Mouse (Mus musculus) activated CD4-positive, CD25-positive, alpha-beta regulatory T cell, adult 9 weeks (primary cell): ENCODE data around the gene Slc46a1. TPM values are rescaled to one million over a fixed set of nuclear protein-coding genes. Genes with fewer than 3 reads are reported as not detected.

Source experiments
- polyA plus RNA-seq: library from polyadenylated mRNA; unstranded; fragments of 100-300 nt; shearing (Covaris generic); gene quantifications from one replicate; pipeline ENCODE4 v1.2.1, GENCODE M21; 2017

Slc46a1 gene
- 1.4 TPM for polyA plus RNA-seq

DNA sequence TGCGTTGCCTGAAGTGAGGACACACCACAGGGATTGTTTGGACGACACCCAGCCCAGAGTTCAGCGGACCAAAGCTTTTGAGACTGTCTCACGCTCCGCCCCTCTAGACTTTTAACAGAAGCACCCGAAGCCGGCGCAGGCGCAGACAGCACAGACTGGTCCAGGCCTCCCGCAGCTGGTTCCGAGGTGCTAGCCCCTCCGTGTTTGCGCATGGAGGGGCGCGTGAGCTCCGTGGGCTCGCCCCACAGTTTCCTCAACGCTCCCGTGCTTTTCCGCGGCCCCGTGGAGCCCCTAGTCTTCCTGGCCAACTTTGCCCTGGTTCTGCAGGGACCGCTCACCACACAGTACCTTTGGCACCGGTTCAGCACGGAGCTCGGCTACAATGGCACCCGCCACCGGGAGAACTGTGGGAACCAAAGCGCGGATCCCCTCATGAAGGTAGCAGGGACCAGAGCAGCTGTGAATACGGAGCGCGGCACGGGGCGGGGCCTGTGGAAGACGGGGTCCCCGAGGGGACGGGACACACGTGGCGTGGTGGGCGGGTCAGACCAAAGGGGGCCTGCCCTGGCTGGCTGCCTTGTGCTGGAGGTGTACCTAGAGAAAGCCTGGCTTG lies at the start of gene Slc46a1:
Slc46a1 (plus strand) TSS at position 130 of the 613 bp plus-strand sequence.

DNA sequence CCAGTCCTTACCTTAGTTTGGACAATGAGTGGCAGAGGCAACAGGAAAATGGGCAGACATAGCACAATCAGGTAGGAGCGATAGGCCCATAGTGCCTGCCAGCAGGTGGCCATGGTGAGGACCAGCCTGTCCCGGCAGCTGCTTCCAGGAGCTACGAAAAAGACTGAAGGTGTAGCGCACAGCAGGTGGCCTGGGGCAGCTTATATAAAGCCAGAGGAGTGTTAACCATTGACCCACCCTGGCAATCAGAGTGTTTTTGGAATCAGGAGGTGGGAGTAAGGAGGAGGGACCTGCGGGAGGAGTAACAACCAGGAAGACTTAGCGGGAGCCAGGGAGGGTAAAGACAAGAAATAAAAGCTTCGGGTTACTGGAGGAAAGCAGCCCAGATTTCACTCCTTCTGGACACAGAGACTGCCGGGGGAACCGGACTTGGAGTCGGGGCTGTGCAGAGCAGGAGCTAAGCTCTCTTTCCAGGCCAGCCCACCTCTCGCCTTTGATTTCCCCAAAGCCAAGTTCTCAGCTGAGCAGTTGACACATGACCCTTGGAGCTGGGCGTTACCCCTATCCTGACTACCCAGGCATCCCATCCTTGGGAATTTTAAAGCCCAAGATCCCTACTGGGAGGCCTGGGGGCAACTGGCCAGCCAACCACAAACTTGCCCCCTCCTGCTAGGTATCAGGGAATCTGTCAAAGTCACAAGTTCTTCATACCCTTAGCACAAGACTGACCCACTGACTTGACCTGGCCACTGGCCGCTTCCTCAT lies 43.3 kb upstream of the Slc46a1 start, which contains the start of gene Slc13a2:
Slc13a2 (minus strand) TSS at position 163 of the 765 bp plus-strand sequence.

DNA sequence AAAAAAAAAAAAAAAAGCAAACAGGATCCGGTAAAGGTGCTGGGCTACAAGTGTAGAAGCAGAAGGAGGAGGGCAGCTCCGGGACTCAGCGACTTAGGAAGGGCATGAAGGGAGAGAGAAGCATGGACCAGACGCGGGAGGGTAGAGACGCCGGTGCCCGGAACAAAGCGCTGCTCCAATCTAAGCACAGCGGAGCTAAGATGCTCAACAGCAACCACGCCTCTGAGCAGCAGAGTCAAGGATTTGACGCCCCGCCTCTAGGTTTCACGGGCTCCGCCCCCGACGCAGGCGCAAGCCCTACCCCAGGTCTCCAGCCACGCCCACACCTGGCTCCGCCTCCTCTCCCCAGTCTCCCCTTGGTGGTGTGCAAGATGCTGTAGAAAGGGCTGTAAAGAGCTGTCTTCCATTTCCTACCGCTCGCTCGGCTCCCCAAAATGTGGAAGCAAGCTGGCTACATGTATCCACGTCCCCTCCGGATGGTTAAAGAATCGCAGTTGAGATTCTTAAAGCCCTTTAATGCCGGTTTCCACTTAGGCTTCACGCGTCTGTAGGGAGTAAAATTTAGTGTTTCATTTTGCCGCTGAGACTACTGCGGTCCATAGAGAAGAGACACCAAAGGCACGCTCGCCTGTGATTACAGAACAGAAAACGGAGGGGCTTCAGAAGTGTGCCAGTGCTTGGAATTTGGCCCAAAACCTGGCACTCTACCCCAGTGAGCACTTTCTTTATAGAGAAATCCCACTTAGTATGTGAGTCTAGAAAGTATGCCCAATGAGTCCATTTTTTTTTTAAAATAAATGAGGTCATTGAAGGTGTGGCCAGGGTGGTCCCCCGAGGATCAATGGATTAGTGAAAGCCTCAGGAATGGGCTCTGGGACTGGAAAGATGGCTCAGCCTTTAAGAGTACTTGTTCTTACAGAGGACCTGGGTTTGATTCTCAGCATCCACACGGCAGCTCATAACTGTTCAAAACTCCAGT lies 32.3 kb downstream of the Slc46a1 start, which contains the start of gene Sarm1:
Sarm1 (minus strand) TSS at position 211 of the 979 bp plus-strand sequence.

DNA sequence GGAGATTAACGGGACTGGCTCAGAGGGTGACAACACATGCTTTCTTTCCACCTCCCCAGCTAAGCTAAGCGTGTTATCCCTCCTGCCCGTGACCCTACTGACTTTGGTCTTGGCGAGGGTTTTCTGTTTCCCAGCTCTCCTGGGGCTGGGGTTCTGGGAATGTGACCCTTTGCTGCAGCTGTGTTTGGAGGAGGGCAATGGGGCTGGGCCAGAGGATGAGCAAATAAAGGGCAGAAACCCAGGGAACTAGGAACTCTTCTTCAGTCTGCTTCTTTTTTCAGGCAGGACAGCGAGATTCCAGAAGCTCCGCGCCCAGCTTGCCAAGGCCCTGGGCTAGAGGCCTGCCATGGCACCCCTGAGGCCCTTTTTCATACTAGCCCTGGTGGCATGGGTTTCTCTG lies 33.5 kb downstream of the Slc46a1 start, which contains the start of gene Vtn:
Vtn (plus strand) TSS at position 88 of the 400 bp plus-strand sequence.

DNA sequence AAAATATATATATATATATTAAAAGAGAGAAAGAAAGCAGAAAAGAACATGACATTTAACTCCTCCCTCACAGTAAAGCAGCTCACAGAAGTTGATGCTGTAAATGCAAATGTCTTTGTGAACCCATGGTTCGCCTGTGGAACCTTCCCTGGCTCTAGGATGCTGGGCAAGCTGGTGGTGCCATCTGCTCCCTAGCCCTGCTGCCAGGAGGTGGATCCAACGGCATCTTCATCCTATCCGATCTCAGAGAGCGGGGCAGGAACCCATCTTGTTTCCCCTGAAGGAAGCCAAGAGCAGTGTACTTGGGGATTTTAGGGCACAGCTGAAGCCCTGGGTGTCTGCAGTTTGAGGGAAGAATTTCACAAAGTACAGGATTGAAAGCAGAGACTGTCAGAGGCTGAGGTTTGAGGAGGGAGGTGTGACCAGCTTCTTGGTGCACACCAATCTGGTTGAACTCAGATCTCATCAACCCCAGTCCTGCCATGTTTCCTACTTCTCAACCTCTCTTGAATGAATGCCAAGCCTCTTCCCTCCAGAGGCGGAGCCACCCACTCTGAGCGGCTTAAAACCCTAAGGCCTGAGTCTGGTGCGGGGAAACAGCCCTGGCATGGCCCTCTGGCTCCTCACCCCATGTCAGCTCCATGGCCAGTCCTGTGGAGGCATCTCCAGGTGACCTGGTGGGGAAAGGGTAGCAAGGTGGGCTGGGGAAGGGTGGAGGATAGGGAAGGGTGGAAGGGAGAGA lies 37.6 kb downstream of the Slc46a1 start, which contains the start of gene Sebox:
Sebox (plus strand) TSS at position 539 of the 742 bp plus-strand sequence.

DNA sequence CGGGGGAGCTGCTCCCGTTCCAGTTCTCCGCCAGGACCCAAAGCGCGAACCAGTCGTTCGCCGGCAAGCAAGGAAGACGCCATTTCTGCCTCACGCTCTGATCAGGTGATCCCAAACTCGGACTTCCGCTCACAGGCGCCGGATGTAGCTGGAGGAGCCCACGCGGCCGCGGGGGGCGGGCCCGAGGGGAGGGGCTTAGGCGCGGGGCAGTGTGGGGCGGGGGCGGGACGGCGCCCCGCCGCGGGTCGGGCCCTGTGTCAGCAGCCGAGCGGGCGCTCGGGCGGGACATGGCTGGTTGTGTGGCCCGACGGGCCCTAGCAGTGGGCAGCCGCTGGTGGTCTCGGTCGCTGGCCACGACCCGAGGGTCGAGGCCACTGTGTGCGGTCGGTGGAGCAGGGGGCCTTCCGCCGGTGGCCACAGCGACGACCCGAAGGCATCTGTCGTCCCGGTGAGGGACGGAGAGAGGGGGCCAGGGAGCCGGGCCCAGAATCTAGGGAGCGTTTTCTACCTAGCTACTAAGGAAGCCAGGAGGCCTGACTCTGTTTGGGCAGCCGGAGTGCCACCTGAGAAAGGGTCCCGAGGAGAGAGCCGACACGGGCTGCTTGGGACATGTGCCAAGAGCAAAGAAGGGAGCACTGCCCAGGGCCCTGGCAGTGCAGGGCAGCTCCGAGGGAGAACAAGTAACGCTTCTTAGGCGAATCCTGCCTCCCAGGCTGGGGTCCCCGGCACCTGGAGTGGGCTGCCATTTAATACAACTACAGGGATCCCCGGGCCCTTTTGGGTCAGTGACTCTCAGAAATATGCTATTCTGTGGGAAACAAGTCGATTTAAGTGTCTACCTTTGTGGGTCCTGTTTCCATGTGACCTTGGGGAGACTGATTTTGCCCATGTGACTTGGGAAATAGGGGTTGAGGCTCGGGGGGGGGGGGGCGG lies 46.8 kb downstream of the Slc46a1 start, which contains the start of the genes Tmem199 and Poldip2:
Tmem199 (minus strand) TSS at position 148 of the 933 bp plus-strand sequence.
Poldip2 (plus strand) TSS at position 169 of the 933 bp plus-strand sequence.

Other genes starting within 250 kb of the Slc46a1 start
- gene Sdf2, start 220.0 kb upstream of the Slc46a1 start, polyA plus RNA-seq = 112 TPM
- gene Supt6, start 219.7 kb upstream of the Slc46a1 start, polyA plus RNA-seq = 52.5 TPM
- gene 2610507B11Rik, start 203.9 kb upstream of the Slc46a1 start, polyA plus RNA-seq = 91.8 TPM
- 0.61 TPM for gene BC030499, start 174.9 kb upstream of the Slc46a1 start, polyA plus RNA-seq
- gene Spag5, start 164.2 kb upstream of the Slc46a1 start, polyA plus RNA-seq = 3.5 TPM
- gene Aldoc, start 142.7 kb upstream of the Slc46a1 start, polyA plus RNA-seq = 15.5 TPM
- gene Pigs, start 137.3 kb upstream of the Slc46a1 start, polyA plus RNA-seq = 132 TPM
- gene Unc119, start 122.2 kb upstream of the Slc46a1 start, polyA plus RNA-seq = 30.6 TPM
- gene Foxn1, start 79.1 kb upstream of the Slc46a1 start, polyA plus RNA-seq = not detected
- not detected for gene Slc13a2, start 43.5 kb upstream of the Slc46a1 start, polyA plus RNA-seq
- 0.38 TPM for gene Sarm1, start 32.1 kb downstream of the Slc46a1 start, polyA plus RNA-seq
- gene Vtn, start 33.4 kb downstream of the Slc46a1 start, polyA plus RNA-seq = not detected
- not detected for gene Sebox, start 37.8 kb downstream of the Slc46a1 start, polyA plus RNA-seq
- gene Tmem199, start 46.5 kb downstream of the Slc46a1 start, polyA plus RNA-seq = 43.3 TPM
- 32.9 TPM for gene Poldip2, start 46.5 kb downstream of the Slc46a1 start, polyA plus RNA-seq
- 22.2 TPM for gene Tnfaip1, start 70.6 kb downstream of the Slc46a1 start, polyA plus RNA-seq
- gene Ift20, start 70.7 kb downstream of the Slc46a1 start, polyA plus RNA-seq = 116 TPM
- 12.8 TPM for gene Tmem97, start 85.1 kb downstream of the Slc46a1 start, polyA plus RNA-seq
- 13.1 TPM for gene Nlk, start 231.7 kb downstream of the Slc46a1 start, polyA plus RNA-seq